Mouse (Mus musculus) heart, postnatal 0 days (tissue): ENCODE data around the gene Plpp3.

ENCODE experiments used
- CTCF ChIP-seq: IDR thresholded peaks from 2 replicates; pipeline ENCODE4 v1.5.1; 2016; ENCODE audit warnings: antibody characterized with exemption, control low read depth, low read depth
- EP300 ChIP-seq: IDR thresholded peaks from 2 replicates; pipeline ENCODE4 v1.6.1; 2016; ENCODE audit warnings: antibody characterized with exemption, low read depth

DNA sequence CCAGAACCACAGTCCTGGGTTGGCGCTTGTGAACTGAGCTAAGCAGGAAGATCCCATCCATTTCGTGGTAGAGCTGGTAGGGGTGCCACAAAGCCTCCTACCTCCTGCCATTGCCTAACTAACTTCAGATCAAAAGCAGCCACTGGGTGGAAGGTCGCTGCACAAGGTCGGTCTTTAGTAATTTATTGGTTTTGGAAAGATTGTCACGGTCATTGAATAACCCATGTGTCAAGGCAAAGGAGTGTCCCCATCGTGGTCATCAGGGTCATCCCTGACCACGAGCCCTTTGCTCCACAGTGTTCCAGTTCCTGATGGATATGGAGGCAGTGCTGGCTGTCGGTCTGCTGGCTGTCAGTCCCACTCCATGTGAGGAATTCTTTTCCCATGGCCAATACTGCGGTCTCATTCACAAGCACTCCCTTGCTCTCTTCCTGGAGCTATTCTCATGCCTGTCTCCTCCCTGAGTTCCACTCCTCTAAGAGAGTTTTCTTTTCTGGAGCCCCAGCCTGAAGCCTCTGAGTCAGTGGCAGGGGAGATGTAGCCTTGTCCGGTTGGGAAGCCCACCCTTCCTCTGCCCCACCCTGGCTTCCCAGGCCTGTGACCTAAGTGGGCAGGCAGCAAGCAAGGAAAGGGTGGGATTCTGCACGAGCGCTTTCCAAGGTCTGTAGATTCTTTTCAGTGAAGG, 58.7 kb downstream of the Plpp3 start:
- TF ChIP-seq EP300, result no peak
- TF ChIP-seq CTCF, result no peak
